Mouse (Mus musculus) heart, embryonic 13.5 days (tissue): ENCODE data around the gene Chrnb2. TPM values are rescaled to one million over a fixed set of nuclear protein-coding genes. Genes with fewer than 3 reads are reported as not detected.

ENCODE experiments used
- ATAC-seq: fragments of 200-750 bp; cut with Nextera tagmentation; 2 replicates; pipeline ENCODE4 v1.8.0; 2017; ENCODE audit warnings: moderate TSS enrichment; ENCODE audit not compliant: insufficient number of reproducible peaks, low FRiP score, low TSS enrichment; ENCODE audit errors: extremely low read depth
- H3K27ac ChIP-seq: fragments of 300-500 bp; sonication (generic); replicated peaks from 2 replicates; pipeline ENCODE4 v1.5.1; 2015; ENCODE audit warnings: moderate library complexity, mild to moderate bottlenecking, inconsistent platforms
- H3K27me3 ChIP-seq: fragments of 300-500 bp; sonication (generic); replicated peaks from 2 replicates; pipeline ENCODE4 v1.6.1; 2015; ENCODE audit warnings: mild to moderate bottlenecking, inconsistent platforms
- H3K36me3 ChIP-seq: fragments of 300-500 bp; sonication (generic); 2 replicates; pipeline ENCODE4 v1.6.1; 2015; ENCODE audit warnings: mild to moderate bottlenecking, inconsistent platforms
- H3K4me1 ChIP-seq: fragments of 300-500 bp; sonication (generic); 2 replicates; pipeline ENCODE4 v1.6.1; 2015; ENCODE audit warnings: inconsistent platforms
- H3K4me2 ChIP-seq: fragments of 300-500 bp; sonication (generic); 2 replicates; pipeline ENCODE4 v1.6.1; 2015; ENCODE audit warnings: inconsistent platforms, mild to moderate bottlenecking, moderate library complexity
- H3K4me3 ChIP-seq: fragments of 300-500 bp; sonication (generic); 2 replicates; pipeline ENCODE4 v1.5.1; 2015; ENCODE audit warnings: moderate library complexity, mild to moderate bottlenecking, inconsistent platforms
- H3K9ac ChIP-seq: fragments of 300-500 bp; sonication (generic); 2 replicates; pipeline ENCODE4 v1.6.1; 2015; ENCODE audit warnings: inconsistent platforms, mild to moderate bottlenecking, moderate library complexity
- H3K9me3 ChIP-seq: fragments of 300-500 bp; sonication (generic); 2 replicates; pipeline ENCODE4 v1.6.1; 2016; ENCODE audit warnings: inconsistent platforms
- WGBS: fragments of 180-500 bp; shearing (Covaris S2); methylation state at CpG from one replicate; pipeline ENCODE4 v1.1.7; 2015; ENCODE audit warnings: mixed read lengths; 5-methylcytosine and 5-hydroxymethylcytosine counted together
- polyA plus RNA-seq: library from polyadenylated mRNA; unstranded; fragments of >200 nt; fragmentation: Nextera tagmentation; extraction: Ambion mirVana; gene quantifications from 2 replicates; pipeline ENCODE4 v1.2.1, GENCODE M21; 2015

Chrnb2 gene
- polyA plus RNA-seq, 1 experiment from 2014 or later = 0.44 TPM

DNA sequence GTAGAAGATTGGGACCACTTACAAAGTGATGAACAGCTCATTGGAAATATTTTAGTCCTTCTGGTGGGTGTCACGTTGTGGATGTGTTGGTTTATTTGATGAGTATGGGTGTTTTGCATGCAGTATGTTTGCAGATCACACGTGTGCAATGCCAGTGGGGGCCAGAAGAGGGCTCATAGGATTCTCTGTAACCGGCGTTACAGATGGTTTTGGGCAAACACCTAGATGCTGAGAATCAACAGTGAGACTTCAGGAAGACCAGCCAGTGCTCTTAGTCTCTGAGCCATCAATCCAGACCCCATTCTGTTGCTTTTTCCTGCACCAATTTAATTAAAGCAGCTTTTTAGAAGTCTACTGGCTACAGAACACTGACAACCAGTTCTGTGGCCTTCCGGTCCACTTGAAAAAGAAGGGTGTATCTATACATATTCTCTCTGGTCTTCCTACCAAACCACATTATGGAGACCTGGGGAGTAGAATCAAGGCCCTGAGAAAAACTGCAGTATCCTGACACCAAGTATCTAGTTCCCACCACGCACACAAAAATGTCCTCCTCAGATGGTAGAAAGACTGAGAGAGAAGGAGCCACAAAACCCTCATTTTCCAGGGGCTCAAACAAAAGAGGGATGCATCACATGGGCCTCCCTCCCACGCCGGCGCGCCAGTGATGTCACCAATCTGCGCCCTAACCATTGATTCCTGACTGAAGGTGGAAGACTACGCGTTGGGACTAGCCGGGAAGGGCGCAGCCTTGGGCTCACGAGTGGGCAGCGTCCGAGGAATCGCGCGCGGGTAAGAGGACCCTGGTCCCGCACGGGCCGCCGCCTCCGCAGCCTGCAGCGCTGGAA, 49.8 kb downstream of the Chrnb2 start, which contains the start of gene Adar:
Gene Adar, plus strand, starts transcription at position 664 of the 848 bp plus-strand sequence.
- 7% methylated on average over 28 of the region's 28 CpGs for WGBS
- H3K4me2 ChIP-seq = peak within 1 kb of the TSS; percentile 95
- peak within 1 kb of the TSS; percentile 94 for H3K4me3 ChIP-seq
- peak; percentile 70; the same call in 1 of the 2 replicates for ATAC-seq
- peak within 1 kb of the TSS; percentile 95 for H3K9ac ChIP-seq
- peak within 1 kb of the TSS; percentile 90 for H3K27ac ChIP-seq
- H3K4me1 ChIP-seq = peaks cover 32% of the 10 kb centered on the region
- no peaks in the 10 kb centered on the region for H3K9me3 ChIP-seq
- no peaks in the 10 kb centered on the region for H3K36me3 ChIP-seq
- peaks cover 19% of the 10 kb centered on the region; the same call in 1 of the 2 replicates for H3K27me3 ChIP-seq

DNA sequence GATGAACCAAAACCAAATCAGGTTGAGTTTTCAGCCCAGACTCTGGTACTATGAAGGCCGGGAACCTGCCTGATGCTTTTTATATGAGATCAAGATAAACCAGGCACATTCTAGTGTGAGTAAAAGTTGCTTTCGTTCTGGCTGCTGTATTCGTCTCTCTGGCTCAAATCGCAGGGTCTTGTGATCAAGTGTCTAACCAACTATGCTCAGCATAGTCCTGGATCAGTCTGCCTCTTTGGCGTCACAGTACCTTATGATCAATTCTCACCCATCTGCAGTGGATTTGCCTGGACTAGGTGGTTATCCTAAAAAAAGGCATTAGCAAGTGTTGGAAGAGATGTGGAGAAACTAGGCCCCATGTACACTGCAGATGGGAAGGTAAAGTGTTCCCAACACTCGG, 60.4 kb downstream of the Chrnb2 start:
- Histone ChIP-seq H3K4me1 (no peaks in the 10 kb centered on the region), H3K27ac (no peak overlapping the region), H3K27me3 (peaks cover 17% of the 10 kb centered on the region; the same call in 1 of the 2 replicates), H3K9ac (no peak overlapping the region), H3K9me3 (no peaks in the 10 kb centered on the region), H3K36me3 (no peaks in the 10 kb centered on the region), H3K4me2 (no peak overlapping the region), H3K4me3 (no peak overlapping the region)
- WGBS = 64% methylated on average over 6 of the region's 6 CpGs
- ATAC-seq = no peak

- no peak overlapping the region for H3K27ac ChIP-seq
- no peak overlapping the region for H3K9ac ChIP-seq
- no peak overlapping the region for H3K4me3 ChIP-seq
- no peaks in the 10 kb centered on the region for H3K4me1 ChIP-seq
- ATAC-seq = no peak
- peaks cover 17% of the 10 kb centered on the region; the same call in 1 of the 2 replicates for H3K27me3 ChIP-seq
- H3K36me3 ChIP-seq = no peaks in the 10 kb centered on the region
- 33% methylated on average over 3 of the region's 3 CpGs for WGBS
- H3K9me3 ChIP-seq = no peaks in the 10 kb centered on the region
- no peak overlapping the region for H3K4me2 ChIP-seq
Observed at GRCm38 (mm10) chr3:89703596-89703995, 60.8 kb downstream of the Chrnb2 start.

GRCm38 (mm10) chr3:89700461-89700860, 64.0 kb downstream of the Chrnb2 start:
- no peak overlapping the region for H3K27ac ChIP-seq
- H3K4me2 ChIP-seq = no peak overlapping the region
- H3K27me3 ChIP-seq = peaks cover 12% of the 10 kb centered on the region; the same call in 1 of the 2 replicates
- no peaks in the 10 kb centered on the region for H3K9me3 ChIP-seq
- H3K9ac ChIP-seq = no peak overlapping the region
- no peak for ATAC-seq
- H3K4me3 ChIP-seq = no peak overlapping the region
- H3K36me3 ChIP-seq = no peaks in the 10 kb centered on the region
- H3K4me1 ChIP-seq = no peaks in the 10 kb centered on the region
- 76% methylated on average over 11 of the region's 11 CpGs for WGBS

DNA sequence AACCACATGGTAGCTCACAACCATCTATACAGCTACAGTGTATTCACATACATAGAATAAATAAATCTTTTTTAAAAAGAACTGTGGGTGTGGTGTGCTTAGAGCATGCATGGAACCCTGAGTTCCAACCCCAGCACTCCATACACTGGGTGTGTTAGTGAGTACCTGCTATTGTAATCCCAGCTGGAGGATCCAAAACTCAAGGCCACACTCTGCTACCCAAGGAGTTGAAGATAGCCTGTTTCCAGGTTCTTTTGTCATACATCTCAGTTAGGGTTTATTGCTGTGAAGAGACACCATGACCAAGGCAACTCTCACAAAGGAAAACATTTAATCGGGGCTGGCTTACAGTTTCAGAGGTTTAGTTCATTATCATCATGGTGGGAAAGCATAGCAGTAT, 65.5 kb downstream of the Chrnb2 start:
- no peak for ATAC-seq
- H3K27ac ChIP-seq = no peak overlapping the region
- H3K4me1 ChIP-seq = no peaks in the 10 kb centered on the region
- H3K9ac ChIP-seq = no peak overlapping the region
- 0 out of 2 replicates have a peak, but pooled peaks cover 3% of the 10 kb centered on the region for H3K9me3 ChIP-seq
- no peak overlapping the region for H3K4me2 ChIP-seq
- H3K27me3 ChIP-seq = peaks cover 6% of the 10 kb centered on the region; the same call in 1 of the 2 replicates
- no peaks in the 10 kb centered on the region for H3K36me3 ChIP-seq
- H3K4me3 ChIP-seq = no peak overlapping the region
- 80% methylated on average over 1 of the region's 1 CpGs for WGBS

Other genes starting within 250 kb of the Chrnb2 start
- gene Kcnn3, start 244.5 kb downstream of the Chrnb2 start, polyA plus RNA-seq = 2.2 and 2.3 TPM in 2 replicates
- gene Adar, start 49.6 kb downstream of the Chrnb2 start, polyA plus RNA-seq = 7.5 and 7.8 TPM in 2 replicates
- gene Ube2q1, start 9.0 kb upstream of the Chrnb2 start, polyA plus RNA-seq = 8.2 and 8.4 TPM in 2 replicates
- 6.2 and 6.8 TPM in 2 replicates for gene She, start 66.7 kb upstream of the Chrnb2 start, polyA plus RNA-seq
- gene Il6ra, start 148.6 kb upstream of the Chrnb2 start, polyA plus RNA-seq = 0.74 and 0.75 TPM in 2 replicates
- 9.9 and 10.3 TPM in 2 replicates for gene Atp8b2, start 198.9 kb upstream of the Chrnb2 start, polyA plus RNA-seq
- 79.3 and 97.1 TPM in 2 replicates for gene Hax1, start 234.1 kb upstream of the Chrnb2 start, polyA plus RNA-seq